Mouse (Mus musculus) heart, postnatal 0 days (tissue): Measurements from ENCODE around the gene Jazf1.

Source experiments
- CTCF ChIP-seq: IDR thresholded peaks from 2 replicates; pipeline ENCODE4 v1.5.1; 2016; ENCODE audit warnings: antibody characterized with exemption, control low read depth, low read depth
- EP300 ChIP-seq: IDR thresholded peaks from 2 replicates; pipeline ENCODE4 v1.6.1; 2016; ENCODE audit warnings: antibody characterized with exemption, low read depth

DNA sequence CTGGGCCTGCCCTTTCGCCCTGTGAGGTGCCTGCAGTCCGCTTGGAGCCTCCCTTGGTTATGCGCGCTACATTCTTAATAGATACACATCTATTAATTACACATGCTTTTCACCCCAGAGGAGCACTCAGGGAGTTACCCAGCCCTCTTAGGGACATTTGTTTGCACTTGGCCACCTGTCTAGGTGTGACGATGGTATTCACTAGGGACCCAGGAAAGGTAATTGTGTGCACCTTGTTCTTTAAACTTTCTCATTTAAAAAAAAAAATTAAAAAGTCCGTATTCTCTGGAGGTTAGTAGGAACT is 396 bp upstream of the Jazf1 start:
- TF ChIP-seq CTCF (no peak), EP300 (no peak)
